Mouse (Mus musculus) kidney, postnatal 14 days (tissue): ENCODE data around the gene Lrrc56.
A peak's percentile ranks its signal among the peaks of the same experiment; 100 is the strongest.

Source experiments
- DNase-seq: peaks from one replicate; pipeline ENCODE4 v3.0.0; 2022; ENCODE audit warnings: mixed read lengths

The Lrrc56 gene

GRCm38 (mm10) chr7:141193948-141194347 lies at the start of gene Lrrc56, which contains the start of gene Hras:
Gene Lrrc56, plus strand, starts transcription at chr7:141194157.
Gene Hras, minus strand, starts transcription at chr7:141194005.
- peak; percentile 98 for DNase-seq

GRCm38 (mm10) chr7:141144650-141145049 lies 49.3 kb upstream of the Lrrc56 start:
- no peak for DNase-seq

GRCm38 (mm10) chr7:141145403-141145802 lies 48.6 kb upstream of the Lrrc56 start:
- no peak for DNase-seq

GRCm38 (mm10) chr7:141146043-141146595 lies 47.8 kb upstream of the Lrrc56 start:
- no peak for DNase-seq

- no peak for DNase-seq
These were observed 46.9 kb upstream of the Lrrc56 start for GRCm38 (mm10) chr7:141147044-141147443.

- no peak for DNase-seq
These were observed 45.3 kb upstream of the Lrrc56 start for GRCm38 (mm10) chr7:141148639-141149038.

GRCm38 (mm10) chr7:141155362-141155761 lies 38.6 kb upstream of the Lrrc56 start:
- no peak for DNase-seq

- DNase-seq, result no peak
These were observed 29.6 kb upstream of the Lrrc56 start for GRCm38 (mm10) chr7:141164397-141164796.

GRCm38 (mm10) chr7:141164850-141165249 lies 29.1 kb upstream of the Lrrc56 start:
- DNase-seq, result no peak

GRCm38 (mm10) chr7:141167901-141168517 lies 25.9 kb upstream of the Lrrc56 start:
- peak; percentile 47 for DNase-seq

- DNase-seq, result peak; percentile 83
These were observed 25.4 kb upstream of the Lrrc56 start for GRCm38 (mm10) chr7:141168518-141168953.

GRCm38 (mm10) chr7:141169300-141169699 lies 24.7 kb upstream of the Lrrc56 start:
- DNase-seq, result no peak

GRCm38 (mm10) chr7:141169866-141170265 lies 24.1 kb upstream of the Lrrc56 start:
- DNase-seq, result no peak

GRCm38 (mm10) chr7:141172116-141173006 lies 21.6 kb upstream of the Lrrc56 start, which contains the start of gene Rnh1:
Gene Rnh1, minus strand, starts transcription at chr7:141172857.
- peak; percentile 95 for DNase-seq

- no peak for DNase-seq
These were observed 20.6 kb upstream of the Lrrc56 start for GRCm38 (mm10) chr7:141173323-141173850.

- no peak for DNase-seq
These were observed 18.9 kb upstream of the Lrrc56 start for GRCm38 (mm10) chr7:141175068-141175467.

GRCm38 (mm10) chr7:141176173-141176572 lies 17.8 kb upstream of the Lrrc56 start:
- DNase-seq, result peak; percentile 92

GRCm38 (mm10) chr7:141188194-141188593 lies 5.8 kb upstream of the Lrrc56 start:
- no peak for DNase-seq

- no peak for DNase-seq
These were observed 5.2 kb upstream of the Lrrc56 start for GRCm38 (mm10) chr7:141188733-141189132.

GRCm38 (mm10) chr7:141190220-141190619 lies 3.7 kb upstream of the Lrrc56 start:
- no peak for DNase-seq

- DNase-seq, result peak; percentile 71
These were observed 2.9 kb upstream of the Lrrc56 start for GRCm38 (mm10) chr7:141191036-141191435.

- DNase-seq, result no peak
These were observed 1.9 kb upstream of the Lrrc56 start for GRCm38 (mm10) chr7:141191796-141192685.
